Mouse (Mus musculus): Measurements from ENCODE around the gene Irf2bpl.

GRCm38 (mm10) chr12:86834416-86834772 lies 50.2 kb downstream of the Irf2bpl start:
- no peak for TF ChIP-seq GATA1 (IDR thresholded peaks at IDR 0.05; ENCODE audit: low read length)
- TF ChIP-seq TAL1 (IDR thresholded peaks at IDR 0.05; ENCODE audit: low read length): no peak
